Comparison of ENCODE assay signal across 29 mouse cellular contexts in genomic region chr9:57202981-57203380, GRCm38 (mm10). TPM values are rescaled to one million over a fixed set of nuclear protein-coding genes. Genes with fewer than 3 reads are reported as not detected.
"Had no signal": no experiment of that assay in that cellular context is flagged by ENCODE, and none has a peak within 500 bp of the region (broad histone marks: within the 10 kb centered on the region; RNA-seq: fewer than 3 reads in every experiment).

No protein-coding gene starts in this region.

- H3K36me3 ChIP-seq: limb, embryonic 10.5 days; limb, embryonic 13.5 days; liver, embryonic 12.5 days; liver, embryonic 15.5 days; midbrain, embryonic 15.5 days; neural tube, embryonic 12.5 days; neural tube, embryonic 15.5 days had no signal

- H3K9ac ChIP-seq: limb, embryonic 13.5 days; liver, embryonic 12.5 days; liver, embryonic 15.5 days; midbrain, embryonic 15.5 days; neural tube, embryonic 12.5 days; neural tube, embryonic 15.5 days had no signal

- H3K4me1 ChIP-seq: limb, embryonic 10.5 days; limb, embryonic 13.5 days; liver, embryonic 12.5 days; liver, embryonic 15.5 days; midbrain, embryonic 15.5 days; neural tube, embryonic 12.5 days; neural tube, embryonic 15.5 days had no signal

- ATAC-seq: liver, embryonic 12.5 days; midbrain, embryonic 15.5 days had no signal

- H3K4me3 ChIP-seq: limb, embryonic 10.5 days; limb, embryonic 13.5 days; liver, embryonic 12.5 days; liver, embryonic 15.5 days; midbrain, embryonic 15.5 days; neural tube, embryonic 12.5 days; neural tube, embryonic 15.5 days had no signal

- H3K27ac ChIP-seq: limb, embryonic 10.5 days; limb, embryonic 13.5 days; liver, embryonic 12.5 days; liver, embryonic 15.5 days; midbrain, embryonic 15.5 days; neural tube, embryonic 12.5 days; neural tube, embryonic 15.5 days; stomach, postnatal 0 days had no signal

- H3K27me3 ChIP-seq: limb, embryonic 13.5 days; liver, embryonic 12.5 days; liver, embryonic 15.5 days; midbrain, embryonic 15.5 days; neural tube, embryonic 12.5 days; neural tube, embryonic 15.5 days had no signal

- H3K9me3 ChIP-seq: limb, embryonic 10.5 days; limb, embryonic 13.5 days; liver, embryonic 12.5 days; liver, embryonic 15.5 days; midbrain, embryonic 15.5 days; neural tube, embryonic 12.5 days; neural tube, embryonic 15.5 days had no signal

- DNase-seq: kidney, adult 9 months; kidney, postnatal 14 days; kidney, postnatal 4 days; lung, adult 2 months; lung, postnatal 14 days; lung, postnatal 4 days; right cerebral cortex, postnatal 14 days; right cerebral cortex, postnatal 4 days; thymus, adult 2 months; thymus, postnatal 14 days; thymus, postnatal 4 days had no signal

- H3K4me2 ChIP-seq: limb, embryonic 13.5 days; liver, embryonic 12.5 days; liver, embryonic 15.5 days; midbrain, embryonic 11.5 days; midbrain, embryonic 15.5 days; neural tube, embryonic 12.5 days; neural tube, embryonic 15.5 days had no signal

RNA-seq across cellular contexts. Expression of gene Trcg1, which starts 33.4 kb away (rescaled TPM):
- total RNA-seq: layer of hippocampus, adult 18-20 months; layer of hippocampus, postnatal 14 days; left cerebral cortex, adult 8-10 months; left cerebral cortex, postnatal 14 days; megakaryocyte progenitor cell, adult 5-6 weeks; megakaryocyte-erythroid progenitor cell, adult 5-6 weeks had no signal
- polyA plus RNA-seq: kidney, embryonic 16.5 days; limb, embryonic 10.5 days; limb, embryonic 13.5 days; liver, embryonic 12.5 days; liver, embryonic 15.5 days; lung, adult 2 months; lung, embryonic 16.5 days; midbrain, embryonic 11.5 days; midbrain, embryonic 15.5 days; neural tube, embryonic 12.5 days; neural tube, embryonic 15.5 days; stomach, embryonic 14.5 days; stomach, postnatal 0 days had no signal
